Mouse (Mus musculus) brain, embryonic 14.5 days (tissue): ENCODE measurements around the gene Fancd2os.

Experiments
- CTCF ChIP-seq: fragments of 200-500 bp; IDR thresholded peaks from 2 replicates; pipeline ENCODE4 v1.5.1; 2012; ENCODE audit warnings: inconsistent platforms, mild to moderate bottlenecking, moderate library complexity, borderline replicate concordance; ENCODE audit not compliant: insufficient read depth, insufficient read length; ENCODE audit errors: extremely low read depth
- POLR2A ChIP-seq: fragments of 200-500 bp; IDR thresholded peaks from 2 replicates; pipeline ENCODE4 v1.6.1; 2012; ENCODE audit warnings: mild to moderate bottlenecking, inconsistent platforms, borderline replicate concordance; ENCODE audit not compliant: poor library complexity, insufficient read depth, insufficient read length, severe bottlenecking; ENCODE audit errors: extremely low read depth

- TF ChIP-seq POLR2A (no peak), CTCF (no peak)
Observed at GRCm38 (mm10) chr6:113623386-113623785, 22.9 kb upstream of the Fancd2os start.
